27 mouse cellular contexts compared by ENCODE assay signal in genomic region chr2:72260704-72261103, GRCm38 (mm10). TPM values are rescaled to one million over a fixed set of nuclear protein-coding genes. Genes with fewer than 3 reads are reported as not detected.
DNase-seq lines count a peak whose midpoint lies in the region; ATAC-seq and TF ChIP-seq lines count a peak whose summit lies in the region.
"Had no signal": no experiment of that assay in that cellular context is flagged by ENCODE, and none has a peak within 500 bp of the region (broad histone marks: within the 10 kb centered on the region; RNA-seq: fewer than 3 reads in every experiment).

No protein-coding gene starts in this region.

- WGBS in liver, embryonic 16.5 days (ENCODE audit: insufficient replicate concordance) = 42% methylated on average over 1 of the region's 1 CpGs
- WGBS in macrophage (ENCODE audit: missing documents) = 0% methylated on average over 1 of the region's 1 CpGs

- H3K9me3 ChIP-seq in liver, embryonic 16.5 days (replicated peaks; ENCODE audit: control insufficient read depth, low read length) = no peaks in the 10 kb centered on the region
- H3K9me3 ChIP-seq: embryonic facial prominence, embryonic 13.5 days; forebrain, embryonic 12.5 days; G1E; heart, embryonic 10.5 days; hindbrain, embryonic 15.5 days; limb, embryonic 10.5 days; liver, embryonic 13.5 days; midbrain, embryonic 10.5 days; stomach, embryonic 15.5 days had no signal

- no peak overlapping the region for H3K27ac ChIP-seq in liver, embryonic 16.5 days (ENCODE audit: low read length)
- H3K27ac ChIP-seq in macrophage = peak overlapping the region; percentile 84
- H3K27ac ChIP-seq in gastrocnemius, adult 2 months = no peak overlapping the region
- H3K27ac ChIP-seq: embryonic facial prominence, embryonic 13.5 days; forebrain, embryonic 12.5 days; heart, embryonic 10.5 days; hindbrain, embryonic 15.5 days; kidney, postnatal 0 days; limb, embryonic 10.5 days; liver, embryonic 13.5 days; midbrain, embryonic 10.5 days; stomach, embryonic 15.5 days had no signal

- peak; percentile 16; the same call in 1 of the 2 replicates for ATAC-seq in liver, embryonic 16.5 days (ENCODE audit: low read depth)
- ATAC-seq: Patski had no signal

- H3K36me3 ChIP-seq in liver, embryonic 16.5 days (ENCODE audit: control insufficient read depth, insufficient read depth) = no peaks in the 10 kb centered on the region
- H3K36me3 ChIP-seq in macrophage (ENCODE audit: inconsistent target) = no peaks in the 10 kb centered on the region
- H3K36me3 ChIP-seq: embryonic facial prominence, embryonic 13.5 days; forebrain, embryonic 12.5 days; G1E; heart, embryonic 10.5 days; hindbrain, embryonic 15.5 days; limb, embryonic 10.5 days; liver, embryonic 13.5 days; midbrain, embryonic 10.5 days; stomach, embryonic 15.5 days had no signal

- intact Hi-C loops in gastrocnemius, adult 2 months (cut with DNase I) = no loop called here

- no peak for TF ChIP-seq CTCF in gastrocnemius, adult 2 months (IDR thresholded peaks at IDR 0.05)

- no peak overlapping the region for H3K4me3 ChIP-seq in liver, embryonic 16.5 days (ENCODE audit: low read depth, low read length)
- no peak overlapping the region for H3K4me3 ChIP-seq in macrophage (ENCODE audit: inconsistent target)
- H3K4me3 ChIP-seq in gastrocnemius, adult 2 months = no peak overlapping the region
- H3K4me3 ChIP-seq: embryonic facial prominence, embryonic 13.5 days; erythroblast, embryonic 14.5 days; forebrain, embryonic 12.5 days; heart, embryonic 10.5 days; hindbrain, embryonic 15.5 days; limb, embryonic 10.5 days; liver, embryonic 13.5 days; midbrain, embryonic 10.5 days; stomach, embryonic 15.5 days had no signal

- H3K4me1 ChIP-seq in liver, embryonic 16.5 days (ENCODE audit: control insufficient read depth, low read depth, low read length) = no peaks in the 10 kb centered on the region; the same call in 1 of the 2 replicates
- H3K4me1 ChIP-seq: hindbrain, embryonic 15.5 days; liver, embryonic 13.5 days; stomach, embryonic 15.5 days had no signal

- H3K9ac ChIP-seq in liver, embryonic 16.5 days (ENCODE audit: low read depth, low read length) = no peak overlapping the region
- H3K9ac ChIP-seq: embryonic facial prominence, embryonic 13.5 days; forebrain, embryonic 12.5 days; hindbrain, embryonic 15.5 days; liver, embryonic 13.5 days; stomach, embryonic 15.5 days had no signal

- no peaks in the 10 kb centered on the region for H3K27me3 ChIP-seq in liver, embryonic 16.5 days (ENCODE audit: control insufficient read depth, insufficient read depth, low read depth, low read length)
- H3K27me3 ChIP-seq: CH12.LX; embryonic facial prominence, embryonic 13.5 days; forebrain, embryonic 12.5 days; hindbrain, embryonic 15.5 days; liver, embryonic 13.5 days; stomach, embryonic 15.5 days had no signal

- no peak for DNase-seq in liver
- DNase-seq in spleen, postnatal 36 days (ENCODE audit: low spot score in 2 of 2) = peak; percentile 2 to 12
- DNase-seq in spleen, postnatal 14 days (ENCODE audit: low spot score in 2 of 2) = no peak
- DNase-seq in ovary, postnatal 10 days (ENCODE audit: low spot score) = no peak
- DNase-seq in gastrocnemius, adult 2 months = no peak
- DNase-seq: adrenal gland, postnatal 36 days; cerebellum, adult 2 months; cerebellum, postnatal 25 days; embryo, embryonic 11 days; gastrocnemius, postnatal 36 days; heart, postnatal 4 days; kidney, adult 2 months; liver, embryonic 13.5 days had no signal

- no peaks in the 10 kb centered on the region for H3K79me2 ChIP-seq in macrophage (ENCODE audit: inconsistent target)

- no peak overlapping the region for H3K4me2 ChIP-seq in liver, embryonic 16.5 days (ENCODE audit: low read depth, low read length)
- H3K4me2 ChIP-seq: embryonic facial prominence, embryonic 13.5 days; forebrain, embryonic 12.5 days; hindbrain, embryonic 15.5 days; liver, embryonic 13.5 days; stomach, embryonic 15.5 days had no signal

RNA-seq across cellular contexts. Expression of gene Map3k20, which starts 24.7 kb away (rescaled TPM):
- 7.3 and 7.5 TPM in 2 replicates for polyA plus RNA-seq in liver, embryonic 16.5 days (2015; fragmentation: Nextera tagmentation; extraction: Ambion mirVana)
- 100 to 1,000 TPM in 2 of 26 experiments, 10 to 100 TPM in 24; 37.3 to 146 (median 66.1) TPM for total RNA-seq in macrophage (2018; cell fraction: chromatin; rRNA removed)
- 10 to 100 TPM; 14.6 to 38.4 (median 24.7) TPM for total RNA-seq in macrophage (2018; cell fraction: cytosol; rRNA removed)
- 100 to 1,000 TPM in 1 of 26 experiments, 10 to 100 TPM in 25; 21.7 to 109 (median 43.0) TPM for total RNA-seq in macrophage (2018; cell fraction: nucleus; rRNA removed)
- polyA plus RNA-seq in macrophage (2018) = 10.0 to 19.0 TPM (median 16.9 TPM) in 3 replicates
- 100 to 1,000 TPM; 338 to 407 TPM for total RNA-seq in gastrocnemius, adult 2 months (2021)

Comparison
In these comparisons a context has a peak if more than half of its experiments do, and no peak if none do; other contexts are left out.
1. DNase-seq: peak in spleen, postnatal 36 days (2 of 2); none in liver (single experiment), spleen, postnatal 14 days (0 of 2), ovary, postnatal 10 days (single experiment) and gastrocnemius, adult 2 months (single experiment).